Mouse (Mus musculus) mouse trophoblast stem cell (cell line): Measurements from ENCODE around the gene Rnf213.

ENCODE experiments used
- in situ Hi-C, 2 experiments: fragments of 300-500 bp; cut with MseI, MboI; formaldehyde crosslinking; loops; 2 replicates in 1 of 2; 3 replicates in 1 of 2; pipeline ENCODE4 v1.15.1; 2025

The Rnf213 gene

GRCm38 (mm10) chr11:119514967-119515636 lies 122.2 kb downstream of the Rnf213 start:
- in situ Hi-C loops = no loop called here

DNA sequence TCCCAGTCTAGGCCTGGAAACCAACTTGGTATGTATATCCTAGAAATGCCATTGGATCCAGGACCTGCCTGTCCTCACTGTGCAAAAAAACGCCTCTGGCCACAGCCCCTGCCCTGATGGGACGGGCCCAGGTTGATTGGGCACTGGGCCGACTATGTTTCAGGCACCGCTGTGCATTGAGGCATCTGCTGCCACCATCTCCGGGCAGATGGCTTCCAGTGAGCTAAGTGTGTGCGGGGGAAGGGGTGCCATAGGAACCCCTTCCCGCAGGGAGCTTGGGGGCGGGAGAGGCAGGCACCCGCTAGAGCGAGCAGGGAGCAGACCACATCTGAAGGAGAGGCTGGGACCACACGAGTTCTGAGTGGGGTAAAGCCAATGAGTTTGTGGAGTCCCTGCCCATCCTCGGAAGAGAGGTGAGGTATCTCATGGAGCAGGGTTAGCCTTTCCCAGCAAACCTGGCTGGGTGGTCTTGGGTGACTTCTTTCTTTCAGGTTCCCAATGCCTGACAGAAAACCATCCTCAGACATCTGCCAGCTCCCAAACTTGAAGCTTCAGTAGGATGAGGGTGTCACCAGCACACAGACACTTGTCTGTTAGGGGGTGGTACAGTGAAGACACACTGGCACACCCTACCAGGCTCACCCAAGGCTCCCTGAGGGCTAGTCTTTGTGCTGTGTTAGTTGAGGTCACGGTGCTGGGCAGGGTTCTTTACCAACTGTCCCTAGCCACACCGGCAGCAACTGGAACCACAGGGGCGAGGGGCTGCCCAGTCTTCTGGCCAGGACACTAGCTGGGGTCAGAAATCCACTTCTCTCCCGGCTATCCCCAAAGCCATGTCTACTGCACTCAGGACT lies 123.2 kb downstream of the Rnf213 start:
- in situ Hi-C loops = no loop called here

DNA sequence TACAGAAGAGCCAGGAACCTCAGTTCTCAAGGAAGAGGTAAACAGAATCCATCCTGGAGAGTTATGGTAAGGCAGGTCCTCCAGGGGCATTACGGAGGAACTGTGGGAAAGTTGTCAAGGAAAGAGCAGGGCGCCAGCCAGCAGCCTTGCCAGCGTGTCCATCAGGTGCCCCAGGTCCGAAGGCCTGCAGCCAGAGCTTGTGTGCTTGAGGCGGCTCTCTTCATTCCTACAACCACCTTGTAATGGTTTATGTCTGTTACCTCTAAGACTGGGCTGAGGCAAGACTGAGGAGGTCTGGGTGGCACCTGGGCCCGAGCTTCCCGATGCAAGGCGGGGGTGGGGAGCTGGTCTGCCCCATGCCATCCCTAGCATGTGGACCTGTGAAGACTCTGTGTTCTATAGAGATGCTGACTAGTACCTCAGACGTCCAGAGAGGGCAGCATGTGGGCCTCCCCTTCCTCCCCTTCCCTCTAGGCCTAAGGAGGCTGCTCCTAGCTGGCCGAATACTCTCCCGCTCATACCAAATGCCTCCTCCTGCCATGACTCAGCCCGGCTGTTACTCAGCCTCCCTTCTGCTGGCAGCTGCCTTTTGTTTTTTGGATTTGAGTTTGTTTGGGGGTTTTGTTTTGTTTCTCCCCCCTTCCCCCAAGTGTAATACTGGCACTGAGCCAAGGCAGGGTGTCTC lies 123.9 kb downstream of the Rnf213 start:
- in situ Hi-C loops = no loop called here

DNA sequence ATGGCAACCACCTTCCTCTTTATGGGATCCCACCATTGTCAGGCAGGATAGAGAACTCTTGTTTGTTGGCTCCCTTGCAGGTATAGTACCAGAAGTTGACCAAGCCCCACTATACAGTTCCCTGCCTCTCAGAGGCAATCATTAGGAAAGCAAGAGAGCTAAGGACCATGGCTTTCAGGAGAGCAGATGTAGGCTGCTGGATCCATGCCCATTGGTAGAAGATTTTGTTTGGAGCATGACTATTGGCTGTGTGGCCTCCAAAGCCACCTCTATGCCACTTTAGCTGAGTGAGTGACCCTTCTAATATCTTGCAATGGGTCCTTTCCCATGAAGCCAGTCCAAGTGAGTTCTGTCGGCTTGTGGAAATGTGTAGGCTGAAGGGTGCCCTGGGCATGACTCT lies 126.5 kb downstream of the Rnf213 start:
- in situ Hi-C loops = no loop called here

DNA sequence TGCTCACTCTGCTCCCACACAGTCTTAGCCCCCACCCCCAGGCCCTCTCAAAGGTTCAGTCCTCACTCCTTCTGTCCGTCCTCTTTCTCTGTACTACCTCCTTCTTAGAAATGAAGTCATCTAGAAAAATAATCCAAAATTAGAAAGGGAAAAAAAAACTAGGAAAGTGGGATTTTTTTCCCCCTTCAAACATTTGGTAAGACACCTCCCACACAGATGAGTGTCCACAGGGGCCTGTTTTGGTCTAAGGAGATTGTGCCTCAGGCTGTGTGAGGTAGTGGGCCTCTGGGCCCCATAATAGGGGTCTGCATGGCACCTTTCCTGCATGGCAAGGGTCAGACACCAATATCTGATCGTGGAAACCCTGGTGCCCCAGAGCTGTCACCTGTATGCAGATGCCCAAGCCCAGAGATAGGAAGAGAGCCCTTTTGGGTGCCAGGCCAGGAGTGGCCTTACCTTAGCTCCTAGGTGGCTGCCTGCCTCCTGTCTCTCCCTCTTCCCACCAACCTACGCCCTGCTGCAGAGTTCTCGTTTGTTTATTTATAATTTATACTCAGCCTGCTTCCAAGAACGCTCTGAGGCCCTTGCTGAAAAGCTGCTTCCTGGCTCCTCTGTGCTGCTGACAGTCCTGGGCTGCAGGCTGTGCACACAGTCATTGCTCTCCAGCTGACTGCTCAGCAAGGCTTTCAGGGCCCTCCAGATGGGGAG lies 127.3 kb downstream of the Rnf213 start:
- in situ Hi-C loops = no loop called here

DNA sequence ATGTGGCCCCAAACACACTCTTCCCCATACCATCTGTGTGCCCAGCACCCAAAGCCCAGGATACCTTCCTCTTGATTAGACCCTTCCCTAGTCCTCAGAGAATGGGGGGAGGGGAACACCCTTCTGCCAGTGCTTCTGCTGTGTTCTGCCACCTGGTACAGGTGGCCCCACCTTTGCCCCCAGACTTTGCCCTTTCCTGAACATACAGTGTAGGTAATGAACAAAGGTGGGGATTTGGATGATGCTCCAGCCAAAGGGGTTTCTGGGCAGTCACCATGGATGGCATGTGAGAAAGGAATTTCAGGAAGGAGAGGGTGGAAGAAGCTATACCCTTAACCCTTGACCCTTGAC lies 127.8 kb downstream of the Rnf213 start:
- in situ Hi-C loops = no loop called here

DNA sequence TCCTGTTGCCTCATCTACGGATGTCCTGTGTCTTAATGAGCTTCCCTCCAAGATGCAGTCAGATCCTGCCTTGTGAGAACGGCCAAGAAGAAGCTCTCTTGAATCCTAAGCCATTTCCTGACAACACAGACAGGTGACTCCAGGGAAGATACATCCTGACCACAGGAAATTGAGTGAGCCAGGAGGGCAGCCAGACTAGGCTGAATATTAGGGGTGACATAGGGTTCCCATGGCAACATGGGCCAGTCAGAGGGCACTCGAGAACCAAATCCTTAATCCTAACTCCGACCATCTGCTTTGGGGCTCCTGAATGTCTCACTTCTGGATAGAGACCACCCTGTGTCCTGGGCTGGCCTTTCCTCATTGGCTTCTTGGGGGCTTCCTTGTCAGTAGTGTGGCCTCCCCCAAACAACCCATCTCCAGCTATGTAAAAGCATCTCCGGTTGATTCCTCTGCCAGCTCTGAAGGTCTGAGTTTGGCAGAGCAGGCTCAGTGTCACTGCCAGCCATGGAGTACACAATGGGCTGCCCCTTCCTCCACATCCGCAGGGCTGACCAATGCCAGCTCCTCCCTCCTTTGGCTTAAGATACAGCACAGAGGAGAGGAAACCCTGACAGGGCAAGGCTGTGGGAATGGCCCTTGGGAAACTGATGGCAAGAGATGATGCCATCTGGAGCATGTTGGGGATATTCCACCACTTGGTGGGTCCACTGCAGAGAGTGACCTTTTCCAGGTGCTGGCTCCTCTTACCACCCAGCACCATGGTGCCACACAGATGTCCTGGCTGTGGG lies 129.2 kb downstream of the Rnf213 start:
- in situ Hi-C loops = no loop called here

- in situ Hi-C loops = no loop called here
Measured at GRCm38 (mm10) chr11:119522779-119523178, 129.9 kb downstream of the Rnf213 start.

DNA sequence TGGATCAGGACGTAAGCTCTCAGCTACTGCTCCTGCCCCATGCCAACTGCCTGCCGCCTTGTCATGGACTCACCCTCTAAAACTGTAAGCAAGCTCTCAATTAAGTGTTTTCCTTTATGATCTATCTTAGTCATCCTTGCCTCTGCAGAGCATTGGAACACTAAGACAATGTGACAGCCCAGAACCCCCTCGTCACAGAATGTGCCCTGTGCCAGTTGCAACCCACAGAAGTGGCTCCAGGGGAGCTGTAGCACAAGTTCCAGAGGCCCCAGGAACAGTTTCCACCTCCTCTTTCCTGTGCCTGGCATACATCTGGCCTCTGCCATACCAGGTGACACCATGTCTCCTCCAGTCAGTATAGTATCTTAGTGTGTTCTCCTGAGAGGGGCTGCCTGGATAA lies 130.5 kb downstream of the Rnf213 start:
- in situ Hi-C loops = no loop called here

GRCm38 (mm10) chr11:119524545-119524949 lies 131.6 kb downstream of the Rnf213 start:
- in situ Hi-C loops = no loop called here

GRCm38 (mm10) chr11:119526068-119526966 lies 133.4 kb downstream of the Rnf213 start:
- in situ Hi-C loops = no loop called here

GRCm38 (mm10) chr11:119528930-119529329 lies 136.0 kb downstream of the Rnf213 start:
- in situ Hi-C loops = no loop called here

DNA sequence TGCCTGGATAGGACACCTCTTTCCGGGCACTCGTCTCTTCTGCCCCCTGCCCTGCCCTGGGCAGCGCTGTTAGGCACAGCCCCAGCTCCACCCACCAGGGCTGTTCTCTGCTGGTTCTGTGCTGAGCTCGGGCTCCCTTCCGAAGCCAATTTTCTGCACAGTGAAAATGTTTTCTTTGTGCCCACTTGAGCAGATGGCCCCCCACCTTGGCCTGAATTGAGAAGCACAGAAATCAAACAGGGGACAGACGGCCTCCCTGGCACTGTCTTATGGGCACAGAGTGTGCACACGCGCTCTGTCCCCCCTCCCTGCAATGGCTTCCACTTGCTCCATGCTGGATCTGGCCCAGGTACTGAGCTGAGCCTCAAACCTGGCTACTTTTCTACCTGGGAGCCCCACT lies 139.6 kb downstream of the Rnf213 start:
- in situ Hi-C loops = no loop called here

- in situ Hi-C loops = no loop called here
Measured at GRCm38 (mm10) chr11:119533745-119534144, 140.8 kb downstream of the Rnf213 start.
